Mouse (Mus musculus) MEL (cell line): ENCODE data around the gene Fryl.

Experiments
- CHD2 ChIP-seq: IDR thresholded peaks from 2 replicates; pipeline ENCODE4 v1.6.1; 2011; ENCODE audit warnings: low read length, improper control_type of control experiment
- E2F4 ChIP-seq: IDR thresholded peaks from 2 replicates; pipeline ENCODE4 v1.6.1; 2011; ENCODE audit warnings: low read depth, low read length, improper control_type of control experiment, borderline replicate concordance
- EP300 ChIP-seq, 2 experiments: IDR thresholded peaks; 2 replicates each; pipeline ENCODE4 v1.6.1; 2011; ENCODE audit warnings: improper control_type of control experiment in 2 of 2, low read length in 2 of 2, low read depth in 1 of 2, mild to moderate bottlenecking in 1 of 2
- MYB ChIP-seq: IDR thresholded peaks from 2 replicates; pipeline ENCODE4 v1.6.1; 2011; ENCODE audit warnings: mild to moderate bottlenecking, low read depth, low read length, improper control_type of control experiment
- SIN3A ChIP-seq: IDR thresholded peaks from 2 replicates; pipeline ENCODE4 v1.6.1; 2012; ENCODE audit warnings: low read length, improper control_type of control experiment, inconsistent platforms
- TBP ChIP-seq: IDR thresholded peaks from 2 replicates; pipeline ENCODE4 v1.8.0; 2011; ENCODE audit warnings: low read depth, low read length, improper control_type of control experiment
- ZMIZ1 ChIP-seq: IDR thresholded peaks from 2 replicates; pipeline ENCODE4 v1.6.1; 2012; ENCODE audit warnings: low read depth, mild to moderate bottlenecking, inconsistent platforms, low read length, improper control_type of control experiment, moderate library complexity

DNA sequence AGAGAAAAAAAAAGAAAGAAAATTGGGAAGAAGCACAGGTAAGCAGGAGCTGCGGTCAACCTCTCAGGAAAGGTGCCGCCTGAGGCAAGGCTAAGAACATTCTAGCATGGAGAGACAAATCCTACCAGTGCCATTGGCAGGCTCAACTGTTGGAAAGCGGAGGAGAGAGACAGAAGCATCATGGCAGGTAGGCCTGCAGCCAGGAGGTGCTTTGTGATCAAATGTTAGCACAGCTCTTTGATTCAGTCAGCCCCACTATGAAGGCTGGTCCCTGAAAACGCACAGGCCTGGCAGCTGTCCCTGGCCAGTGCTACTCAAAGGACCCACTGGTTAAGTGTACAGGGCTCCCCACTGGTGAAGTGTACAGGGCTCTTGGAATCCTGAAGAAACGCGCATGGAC lies 16.0 kb downstream of the Fryl start:
- TF ChIP-seq EP300 (IDR thresholded peaks at IDR 0.05; ENCODE audit: low read depth in 1 of 2, low read length in 2 of 2), result no peak
- TF ChIP-seq ZMIZ1, result no peak
- no peak for TF ChIP-seq MYB
- no peak for TF ChIP-seq E2F4
- no peak for TF ChIP-seq SIN3A
- TF ChIP-seq TBP, result no peak
- no peak for TF ChIP-seq CHD2
